Mouse (Mus musculus) ovary, adult 2 months (tissue): Measurements from ENCODE around the gene Psg22. TPM values are rescaled to one million over a fixed set of nuclear protein-coding genes. Genes with fewer than 3 reads are reported as not detected.

Experiments used
- polyA plus RNA-seq: library from polyadenylated mRNA; depleted of rRNA; stranded (reverse); fragments of >200 nt; gene quantifications from 2 replicates; pipeline ENCODE4 v1.2.3, GENCODE M21; 2012; rRNA removed

Psg22 gene
- not detected in 2 replicates for polyA plus RNA-seq

DNA sequence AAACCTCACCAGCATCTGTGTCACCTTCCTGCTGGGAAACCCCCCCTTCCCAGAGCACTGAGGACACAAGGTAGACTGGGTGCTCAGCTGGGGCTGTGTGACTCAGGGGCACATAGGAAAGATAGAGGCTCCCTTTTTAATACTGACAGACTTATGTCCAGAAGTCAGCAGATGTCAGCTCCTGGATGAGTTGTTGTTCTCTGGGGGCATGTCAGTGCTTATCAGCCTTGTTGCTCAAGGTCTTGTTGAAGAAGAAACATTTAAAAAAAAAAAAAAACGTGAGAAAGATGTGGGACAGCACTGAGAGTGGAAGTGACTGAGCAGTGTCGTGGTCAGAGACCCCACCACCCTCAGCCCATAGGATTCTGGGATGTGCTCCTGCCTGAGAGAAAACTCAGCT lies at the start of gene Psg22:
Gene Psg22, plus strand, starts transcription at position 301 of the 400 bp plus-strand sequence.

GRCm38 (mm10) chr7:18686085-18686484 lies 31.8 kb upstream of the Psg22 start, which contains the start of gene Psg20:
TSS of gene Psg20 (minus strand) at chr7:18686185.

Other genes with a start within 250 kb of the Psg22 start
- gene Psg26, start 233.9 kb upstream of the Psg22 start, polyA plus RNA-seq, result not detected in 2 replicates
- not detected in 2 replicates for gene Psg25, start 185.8 kb upstream of the Psg22 start, polyA plus RNA-seq
- not detected in 2 replicates for gene Psg27, start 150.8 kb upstream of the Psg22 start, polyA plus RNA-seq
- gene Psg23, start 101.6 kb upstream of the Psg22 start, polyA plus RNA-seq, result not detected in 2 replicates
- not detected in 2 replicates for gene Psg21, start 61.4 kb upstream of the Psg22 start, polyA plus RNA-seq
- gene Psg20, start 31.9 kb upstream of the Psg22 start, polyA plus RNA-seq, result 0.18 and 0.20 TPM in 2 replicates
- not detected in 2 replicates for gene Psg19, start 80.4 kb downstream of the Psg22 start, polyA plus RNA-seq
- gene Psg17, start 103.5 kb downstream of the Psg22 start, polyA plus RNA-seq, result 0.41 and 0.78 TPM in 2 replicates
- gene Mill2, start 121.9 kb downstream of the Psg22 start, polyA plus RNA-seq, result 9.3 and 10.4 TPM in 2 replicates
- gene Pglyrp1, start 153.2 kb downstream of the Psg22 start, polyA plus RNA-seq, result 69.1 and 85.2 TPM in 2 replicates
- gene Ccdc61, start 192.3 kb downstream of the Psg22 start, polyA plus RNA-seq, result 33.0 and 34.0 TPM in 2 replicates
- gene Nova2, start 207.8 kb downstream of the Psg22 start, polyA plus RNA-seq, result 1.1 and 1.2 TPM in 2 replicates